Mouse (Mus musculus): ENCODE measurements around the gene Nrsn2. TPM values are rescaled to one million over a fixed set of nuclear protein-coding genes. Genes with fewer than 3 reads are reported as not detected.
"Not testable (repeated sequence)": the region's sequence is repeated elsewhere in the genome, so short reads cannot be mapped to it uniquely, and the experiment has no call there.

Gene Nrsn2
- polyA plus RNA-seq, 1 experiment = 0.07 TPM

- DNase-seq (ENCODE audit: low read depth) = no peak
Measured at GRCm38 (mm10) chr2:152384191-152384590, 7.8 kb upstream of the Nrsn2 start.

GRCm38 (mm10) chr2:152375652-152376344 lies 640 bp downstream of the Nrsn2 start:
- no peak for DNase-seq (ENCODE audit: low read depth)

DNA sequence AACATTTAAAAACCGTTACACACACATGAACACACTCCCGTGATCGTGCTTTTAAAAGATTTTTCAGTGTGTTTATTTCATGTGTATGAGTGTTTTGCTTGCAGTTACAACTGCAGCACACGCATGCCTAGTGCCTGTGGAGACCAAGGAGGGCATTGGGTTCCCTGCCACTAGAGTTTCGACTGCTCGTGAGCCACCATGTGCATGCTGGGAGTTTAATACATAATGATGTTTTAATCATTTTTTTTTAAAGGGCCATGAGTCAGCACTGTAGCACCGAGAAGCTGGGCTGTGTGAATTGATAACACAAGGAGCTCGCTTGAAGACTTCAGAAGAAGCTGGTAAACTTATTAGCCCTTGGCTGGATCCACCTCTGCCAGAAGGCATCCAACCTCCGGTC lies 2.9 kb downstream of the Nrsn2 start:
- DNase-seq (ENCODE audit: low read depth) = no peak

DNA sequence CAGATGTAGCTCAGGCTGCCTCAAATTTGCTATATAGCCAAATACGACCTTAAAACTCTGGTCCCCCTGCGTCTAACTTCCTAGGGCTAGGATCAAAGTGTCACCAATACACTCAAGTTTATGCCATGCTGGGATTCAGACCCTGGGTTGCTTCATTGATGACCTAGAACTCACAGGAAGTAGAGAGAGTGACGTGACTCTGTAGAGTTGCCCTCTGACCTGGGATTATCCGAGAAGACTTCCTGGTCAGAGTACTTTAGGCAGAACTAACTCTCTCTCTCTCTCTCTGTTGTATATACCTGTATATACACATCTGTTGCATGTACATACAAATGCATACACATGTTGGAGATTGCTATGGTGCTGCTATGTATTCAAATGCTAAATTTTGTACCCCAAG lies 3.8 kb downstream of the Nrsn2 start:
- DNase-seq (ENCODE audit: low read depth) = no peak

DNA sequence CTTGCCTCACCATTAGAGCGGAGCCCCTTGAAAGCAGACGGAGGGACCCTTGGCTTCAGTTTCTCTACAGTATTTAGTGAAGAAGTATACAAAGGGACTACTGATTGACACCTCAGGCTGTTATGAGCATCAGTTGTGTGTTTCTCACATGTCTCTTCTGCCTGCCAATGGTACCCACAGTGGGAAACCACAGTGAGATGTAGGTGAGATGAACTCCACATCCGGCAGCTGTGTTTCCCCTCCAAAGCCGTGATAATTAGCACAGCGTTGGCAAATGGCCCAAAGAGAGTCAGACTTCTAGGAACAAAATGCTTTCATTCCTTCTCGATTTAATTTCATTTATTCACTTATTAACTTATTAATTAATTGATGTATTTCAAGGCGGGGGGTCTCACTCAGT lies 4.3 kb downstream of the Nrsn2 start:
- DNase-seq (ENCODE audit: low read depth) = no peak

DNA sequence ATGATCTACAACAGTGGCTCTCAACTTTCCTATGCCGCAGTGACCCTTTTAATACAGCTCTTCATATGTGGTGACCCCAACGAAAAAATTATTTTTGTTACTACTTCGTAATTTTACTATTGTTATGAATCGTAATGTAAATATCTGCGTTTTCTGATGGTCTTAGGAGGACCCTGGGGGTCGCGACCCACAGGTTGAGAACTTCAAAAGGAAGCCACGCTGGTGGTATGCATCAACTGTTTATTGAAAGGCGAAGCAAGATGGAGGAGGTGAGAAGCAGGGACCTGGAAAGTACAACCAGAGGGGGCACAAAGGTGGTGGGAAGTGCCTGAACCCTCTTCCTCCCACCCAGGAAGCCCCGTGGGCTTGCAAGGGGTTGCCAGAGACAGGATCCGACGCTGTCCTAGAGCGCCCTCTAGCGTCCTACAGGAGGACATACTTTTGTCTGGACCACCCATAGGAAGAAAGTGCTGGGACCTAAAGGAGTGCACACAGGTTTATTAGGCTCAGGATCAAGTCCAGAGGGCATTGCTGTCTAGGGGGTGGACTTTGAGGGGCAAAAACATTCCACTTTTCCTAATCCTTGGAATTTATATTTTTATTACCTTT lies 7.8 kb downstream of the Nrsn2 start:
- DNase-seq (ENCODE audit: low read depth) = no peak

DNA sequence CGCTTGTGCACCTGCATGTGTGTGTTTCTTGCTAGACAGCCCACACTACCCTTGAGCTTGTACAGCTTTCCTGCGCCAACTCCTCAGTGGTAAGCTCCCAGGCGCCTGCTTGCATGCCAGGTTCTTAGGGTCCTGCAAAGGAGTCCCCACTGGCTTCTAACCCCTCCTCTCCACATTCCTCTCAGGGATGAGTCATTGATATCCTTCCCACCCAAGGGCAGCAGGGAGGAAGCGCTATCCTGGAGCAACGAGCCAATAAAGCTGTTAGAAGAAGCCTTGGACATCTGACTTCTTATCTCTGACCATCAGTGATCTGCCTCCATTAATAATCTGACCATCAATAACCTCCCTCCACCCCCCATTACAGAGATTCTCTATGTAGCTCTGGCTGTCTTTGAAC lies 8.5 kb downstream of the Nrsn2 start:
- no peak for DNase-seq (ENCODE audit: low read depth)

DNA sequence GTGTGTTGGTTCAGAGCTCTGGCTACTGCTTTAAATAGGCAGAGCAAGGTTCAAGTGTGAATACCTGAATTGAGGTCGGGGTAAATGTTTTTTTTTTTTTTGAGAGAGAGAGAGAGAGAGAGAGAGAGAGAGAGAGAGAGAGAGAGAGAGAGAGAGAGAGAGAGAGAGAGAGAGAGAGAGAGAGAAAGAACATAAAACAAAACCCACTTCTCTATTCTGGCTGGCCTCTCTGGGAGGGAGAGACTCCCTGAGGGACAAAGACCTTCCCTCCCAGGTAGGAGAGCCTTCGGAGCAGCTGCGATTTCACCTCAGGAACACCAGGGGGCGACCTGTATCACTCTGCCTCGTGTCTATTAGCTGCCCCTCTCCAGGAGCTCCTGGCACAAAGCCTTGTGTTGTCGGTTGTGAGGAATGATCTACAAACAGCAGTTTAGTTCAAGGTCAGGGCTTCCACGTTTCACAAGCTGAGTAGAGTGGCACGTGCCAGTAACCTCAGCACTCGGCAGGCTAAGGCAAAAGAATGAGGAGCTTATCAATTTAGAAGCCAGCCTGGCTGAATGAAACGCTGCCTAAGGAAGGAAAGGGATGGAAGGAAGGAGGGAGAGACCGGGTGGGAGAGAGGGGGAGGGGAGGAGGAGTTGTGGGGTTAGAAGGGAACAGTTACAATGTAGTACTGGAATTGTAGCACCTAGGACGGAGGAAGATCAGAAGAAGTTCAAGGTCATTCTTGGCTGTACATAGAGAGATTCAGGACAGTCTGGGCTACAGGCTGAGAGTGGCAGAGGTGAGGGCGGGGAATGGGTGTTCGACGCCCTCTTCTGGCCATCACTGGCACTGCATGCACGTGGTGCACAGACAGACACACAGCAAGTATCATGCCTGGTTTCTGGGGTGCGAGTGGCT lies 12.9 kb downstream of the Nrsn2 start:
- no peak for DNase-seq (ENCODE audit: low read depth)

GRCm38 (mm10) chr2:152361193-152361592 lies 15.2 kb downstream of the Nrsn2 start:
- no peak for DNase-seq (ENCODE audit: low read depth)

GRCm38 (mm10) chr2:152360271-152360775 lies 16.1 kb downstream of the Nrsn2 start:
- no peak for DNase-seq (ENCODE audit: low read depth)

GRCm38 (mm10) chr2:152359616-152360015 lies 16.8 kb downstream of the Nrsn2 start:
- no peak for DNase-seq (ENCODE audit: low read depth)

GRCm38 (mm10) chr2:152358977-152359376 lies 17.5 kb downstream of the Nrsn2 start:
- not testable (repeated sequence) for DNase-seq (ENCODE audit: low read depth)

DNA sequence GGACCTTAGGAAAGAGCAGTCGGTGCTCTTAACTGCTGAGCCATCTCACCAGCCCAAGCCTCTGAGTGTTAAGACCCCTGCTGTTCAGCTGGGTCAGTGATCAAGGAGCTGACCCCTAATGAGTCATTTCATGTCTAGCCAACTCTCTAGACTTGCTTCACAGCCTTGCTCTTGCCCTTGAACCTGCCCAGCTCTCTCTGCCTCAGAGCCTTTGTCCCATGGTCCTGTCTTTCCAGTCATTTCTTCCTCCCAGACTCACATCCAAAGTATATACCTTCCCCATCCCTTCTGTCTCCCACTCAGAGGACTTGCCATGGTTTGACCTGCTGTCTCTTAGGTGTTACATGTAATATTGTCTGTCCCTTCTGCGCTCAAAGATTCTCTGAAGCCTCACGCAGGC lies 19.2 kb downstream of the Nrsn2 start:
- no peak for DNase-seq (ENCODE audit: low read depth)

GRCm38 (mm10) chr2:152349842-152350540 lies 26.4 kb downstream of the Nrsn2 start:
- DNase-seq (ENCODE audit: low read depth) = no peak

- no peak for DNase-seq (ENCODE audit: low read depth)
Measured at GRCm38 (mm10) chr2:152349205-152349604, 27.2 kb downstream of the Nrsn2 start.

- DNase-seq (ENCODE audit: low read depth) = no peak
Measured at GRCm38 (mm10) chr2:152347722-152348121, 28.7 kb downstream of the Nrsn2 start.

DNA sequence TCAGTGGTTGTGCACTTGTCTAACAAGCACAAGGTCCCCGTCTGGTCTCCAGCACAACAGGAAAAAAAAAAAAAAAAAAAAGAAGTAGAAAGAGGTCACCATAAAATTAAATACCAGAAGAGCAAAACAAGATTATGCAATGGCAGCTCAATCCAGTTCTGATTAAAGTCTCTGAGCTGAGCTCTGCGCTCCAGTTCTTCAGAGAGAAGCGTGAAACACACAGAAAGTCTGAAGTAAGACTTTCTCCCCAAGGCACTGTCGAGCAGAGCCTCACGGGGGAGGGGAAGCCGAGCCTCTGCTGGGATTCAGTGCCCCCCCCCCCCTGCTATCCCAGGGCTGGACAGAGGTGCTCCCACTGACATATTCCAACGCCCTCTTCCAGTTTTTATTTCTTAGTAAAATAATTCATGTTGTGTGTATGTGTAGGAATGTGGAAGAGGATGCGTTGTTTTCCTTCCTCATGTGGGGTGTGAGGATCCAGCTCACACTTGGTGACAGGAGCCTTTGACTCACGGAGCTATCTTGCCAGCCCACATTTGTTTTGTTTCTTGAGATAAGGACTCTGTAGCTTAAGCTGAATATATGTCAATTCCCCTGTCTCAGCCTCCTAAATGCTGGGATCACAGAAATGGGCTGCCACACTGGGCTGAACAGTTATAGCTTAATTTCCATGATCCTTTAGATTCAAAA lies 29.5 kb downstream of the Nrsn2 start:
- DNase-seq (ENCODE audit: low read depth) = no peak

- DNase-seq (ENCODE audit: low read depth) = no peak
Measured at GRCm38 (mm10) chr2:152345393-152345792, 31.0 kb downstream of the Nrsn2 start.

- no peak for DNase-seq (ENCODE audit: low read depth)
Measured at GRCm38 (mm10) chr2:152344909-152345308, 31.5 kb downstream of the Nrsn2 start.

DNA sequence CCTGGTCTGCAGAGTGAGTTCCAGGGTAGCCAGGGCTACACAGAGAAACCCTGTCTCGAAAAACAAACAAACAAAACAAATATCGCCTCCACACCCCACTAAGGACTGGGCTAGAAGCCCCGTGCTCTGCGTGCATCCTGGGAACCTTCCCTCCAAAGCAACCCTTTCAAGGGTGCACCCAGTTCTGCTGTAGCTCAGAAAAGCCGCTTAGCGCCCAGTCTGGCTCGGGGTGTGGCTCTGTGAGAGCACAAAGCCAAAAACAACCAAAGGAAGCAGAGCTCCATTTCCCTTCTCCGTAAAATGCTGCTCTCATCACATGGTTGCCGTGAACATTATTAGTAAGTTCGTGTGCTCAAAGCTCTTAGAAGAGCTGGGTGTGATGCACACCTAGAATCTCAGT lies 32.1 kb downstream of the Nrsn2 start:
- no peak for DNase-seq (ENCODE audit: low read depth)

Measured in gonadal fat pad, adult 2 months (tissue).